Mouse (Mus musculus): ENCODE measurements around the gene 1190005I06Rik. TPM values are rescaled to one million over a fixed set of nuclear protein-coding genes. Genes with fewer than 3 reads are reported as not detected.

1190005I06Rik gene
- polyA plus RNA-seq, 1 experiment = 2.6 TPM

DNA sequence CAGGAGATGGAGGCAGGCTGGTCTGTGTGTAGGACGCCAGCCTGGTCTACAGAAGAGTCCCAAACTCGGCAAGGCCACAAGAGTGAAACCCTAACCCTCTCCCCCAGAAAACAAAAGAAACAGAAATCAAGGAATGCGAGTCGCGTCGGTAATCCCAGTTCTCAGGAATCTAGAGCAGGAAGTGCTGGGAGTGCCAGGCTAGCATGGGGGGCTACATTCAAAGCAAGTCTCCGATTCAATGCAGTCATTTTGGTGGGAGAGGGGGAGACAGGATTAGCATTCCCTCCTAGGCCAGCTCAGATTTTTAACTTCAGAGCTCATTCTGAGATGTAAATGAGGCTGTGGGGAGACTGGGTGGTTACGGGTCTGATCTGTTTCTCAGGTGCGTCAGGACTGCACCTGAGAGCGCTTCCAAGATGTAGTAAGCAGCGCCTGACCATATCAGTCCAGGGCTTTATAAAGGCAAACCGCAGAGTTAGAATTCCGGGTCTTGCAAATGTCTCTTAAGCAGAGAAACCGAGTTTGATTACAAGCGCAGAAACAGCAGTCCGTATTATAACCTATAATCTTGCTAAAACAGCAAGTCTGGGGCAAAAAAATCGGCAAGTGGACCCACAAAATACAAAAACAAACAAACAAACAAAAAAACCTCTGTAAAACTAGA lies 19.5 kb upstream of the 1190005I06Rik start:
- H3K79me2 ChIP-seq (ENCODE audit: control insufficient read depth, insufficient read depth) = peaks cover 98% of the 10 kb centered on the region
- H3K79me3 ChIP-seq (ENCODE audit: low read depth) = peaks cover 79% of the 10 kb centered on the region
- H3K36me3 ChIP-seq (ENCODE audit: control insufficient read depth, insufficient read depth) = peaks cover 45% of the 10 kb centered on the region
- peak overlapping the region; percentile 56 for H3ac ChIP-seq (ENCODE audit: control insufficient read depth, insufficient read length, low read depth)
- TF ChIP-seq MYOD1 (IDR thresholded peaks at IDR 0.05; ENCODE audit: control insufficient read depth, insufficient read length, low read depth) (no peak), FOSL1 (IDR thresholded peaks at IDR 0.05; ENCODE audit: insufficient read depth, low read length, poor library complexity, severe bottlenecking) (no peak), MYOG (IDR thresholded peaks at IDR 0.05; ENCODE audit: control insufficient read depth, extremely low read depth, insufficient read length) (no peak), MAX (IDR thresholded peaks at IDR 0.05) (no peak), CTCF (IDR thresholded peaks at IDR 0.05; ENCODE audit: control insufficient read depth, insufficient read depth, insufficient read length) (no peak), CEBPB (IDR thresholded peaks at IDR 0.05; ENCODE audit: low read depth) (no peak), USF1 (IDR thresholded peaks at IDR 0.05; ENCODE audit: low read depth) (no peak)
- peak overlapping the region; percentile 89 for H3K4me3 ChIP-seq (ENCODE audit: insufficient read depth, poor library complexity, severe bottlenecking)
- no peaks in the 10 kb centered on the region for H3K27me3 ChIP-seq (ENCODE audit: control insufficient read depth, insufficient read depth, insufficient read length)

- no peak for TF ChIP-seq CTCF (IDR thresholded peaks at IDR 0.05; ENCODE audit: control insufficient read depth, insufficient read depth, insufficient read length)
- no peak for TF ChIP-seq MYOG (IDR thresholded peaks at IDR 0.05; ENCODE audit: control insufficient read depth, extremely low read depth, insufficient read length)
- no peak for TF ChIP-seq USF1 (IDR thresholded peaks at IDR 0.05; ENCODE audit: low read depth)
- TF ChIP-seq FOSL1 (IDR thresholded peaks at IDR 0.05; ENCODE audit: insufficient read depth, low read length, poor library complexity, severe bottlenecking) = no peak
- no peak for TF ChIP-seq CEBPB (IDR thresholded peaks at IDR 0.05; ENCODE audit: low read depth)
- no peak for TF ChIP-seq MYOD1 (IDR thresholded peaks at IDR 0.05; ENCODE audit: control insufficient read depth, insufficient read length, low read depth)
- no peak for TF ChIP-seq MAX (IDR thresholded peaks at IDR 0.05)
- Histone ChIP-seq H3K4me3 (ENCODE audit: insufficient read depth, poor library complexity, severe bottlenecking) (no peak overlapping the region), H3K36me3 (ENCODE audit: control insufficient read depth, insufficient read depth) (peaks cover 35% of the 10 kb centered on the region), H3K79me2 (ENCODE audit: control insufficient read depth, insufficient read depth) (peaks cover 98% of the 10 kb centered on the region), H3ac (ENCODE audit: control insufficient read depth, insufficient read length, low read depth) (peak overlapping the region; percentile 24), H3K79me3 (ENCODE audit: low read depth) (peaks cover 82% of the 10 kb centered on the region), H3K27me3 (ENCODE audit: control insufficient read depth, insufficient read depth, insufficient read length) (no peaks in the 10 kb centered on the region)
Observed at GRCm38 (mm10) chr8:120665726-120666455, 18.5 kb upstream of the 1190005I06Rik start.

- peaks cover 98% of the 10 kb centered on the region for H3K79me2 ChIP-seq (ENCODE audit: control insufficient read depth, insufficient read depth)
- H3K79me3 ChIP-seq (ENCODE audit: low read depth) = peaks cover 81% of the 10 kb centered on the region
- H3K36me3 ChIP-seq (ENCODE audit: control insufficient read depth, insufficient read depth) = peaks cover 25% of the 10 kb centered on the region
- TF ChIP-seq MYOD1 (IDR thresholded peaks at IDR 0.05; ENCODE audit: control insufficient read depth, insufficient read length, low read depth) (no peak), CTCF (IDR thresholded peaks at IDR 0.05; ENCODE audit: control insufficient read depth, insufficient read depth, insufficient read length) (no peak), MAX (IDR thresholded peaks at IDR 0.05) (no peak), CEBPB (IDR thresholded peaks at IDR 0.05; ENCODE audit: low read depth) (no peak), MYOG (IDR thresholded peaks at IDR 0.05; ENCODE audit: control insufficient read depth, extremely low read depth, insufficient read length) (no peak), FOSL1 (IDR thresholded peaks at IDR 0.05; ENCODE audit: insufficient read depth, low read length, poor library complexity, severe bottlenecking) (no peak), USF1 (IDR thresholded peaks at IDR 0.05; ENCODE audit: low read depth) (no peak)
- H3ac ChIP-seq (ENCODE audit: control insufficient read depth, insufficient read length, low read depth) = no peak overlapping the region
- H3K4me3 ChIP-seq (ENCODE audit: insufficient read depth, poor library complexity, severe bottlenecking) = no peak overlapping the region
- no peaks in the 10 kb centered on the region for H3K27me3 ChIP-seq (ENCODE audit: control insufficient read depth, insufficient read depth, insufficient read length)
Observed at GRCm38 (mm10) chr8:120664566-120664965, 17.1 kb upstream of the 1190005I06Rik start.

GRCm38 (mm10) chr8:120657415-120657814 lies 10.0 kb upstream of the 1190005I06Rik start:
- no peak overlapping the region for H3K4me3 ChIP-seq (ENCODE audit: insufficient read depth, poor library complexity, severe bottlenecking)
- H3K27me3 ChIP-seq (ENCODE audit: control insufficient read depth, insufficient read depth, insufficient read length) = no peaks in the 10 kb centered on the region
- H3ac ChIP-seq (ENCODE audit: control insufficient read depth, insufficient read length, low read depth) = no peak overlapping the region
- H3K79me3 ChIP-seq (ENCODE audit: low read depth) = peaks cover 26% of the 10 kb centered on the region
- TF ChIP-seq MYOD1 (IDR thresholded peaks at IDR 0.05; ENCODE audit: control insufficient read depth, insufficient read length, low read depth) = no peak
- no peak for TF ChIP-seq CTCF (IDR thresholded peaks at IDR 0.05; ENCODE audit: control insufficient read depth, insufficient read depth, insufficient read length)
- TF ChIP-seq MAX (IDR thresholded peaks at IDR 0.05) = no peak
- no peak for TF ChIP-seq MYOG (IDR thresholded peaks at IDR 0.05; ENCODE audit: control insufficient read depth, extremely low read depth, insufficient read length)
- no peak for TF ChIP-seq FOSL1 (IDR thresholded peaks at IDR 0.05; ENCODE audit: insufficient read depth, low read length, poor library complexity, severe bottlenecking)
- TF ChIP-seq USF1 (IDR thresholded peaks at IDR 0.05; ENCODE audit: low read depth) = no peak
- TF ChIP-seq CEBPB (IDR thresholded peaks at IDR 0.05; ENCODE audit: low read depth) = no peak
- peaks cover 38% of the 10 kb centered on the region for H3K79me2 ChIP-seq (ENCODE audit: control insufficient read depth, insufficient read depth)
- peaks cover 33% of the 10 kb centered on the region for H3K36me3 ChIP-seq (ENCODE audit: control insufficient read depth, insufficient read depth)

DNA sequence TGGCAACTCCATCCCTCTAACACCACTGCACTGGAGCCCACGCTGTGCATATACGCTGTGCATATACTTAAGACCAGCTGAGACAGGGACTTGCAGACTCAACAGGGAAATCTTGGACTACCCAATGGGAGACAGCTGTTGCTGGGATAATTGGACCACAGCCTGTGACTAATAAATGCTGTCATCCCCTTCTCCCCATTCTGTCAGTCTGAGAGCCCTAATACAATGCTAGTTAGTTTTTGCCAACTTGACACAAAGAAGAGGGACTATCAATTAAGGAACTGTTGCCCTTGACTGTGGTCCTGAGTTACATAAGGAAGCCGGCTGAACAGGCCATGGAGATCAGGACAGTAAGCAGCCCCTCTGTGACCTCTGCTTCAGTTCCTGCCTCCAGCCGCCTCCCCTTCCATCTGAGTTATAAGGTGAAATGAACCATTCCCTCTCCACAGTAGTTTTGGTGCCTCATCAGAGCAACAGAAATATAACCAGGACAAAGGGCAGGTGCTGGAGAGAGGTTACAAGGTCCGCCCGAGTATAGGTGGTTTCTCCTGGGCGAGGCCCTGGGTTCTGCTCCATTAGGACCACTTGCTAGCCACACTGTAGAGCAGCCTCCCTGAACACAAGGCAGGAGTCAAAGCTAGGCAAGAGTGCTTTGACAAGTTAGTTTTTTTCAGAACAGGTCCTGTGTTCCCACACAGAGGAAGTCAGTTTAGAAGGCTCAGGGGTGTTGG lies 9.1 kb upstream of the 1190005I06Rik start:
- Histone ChIP-seq H3ac (ENCODE audit: control insufficient read depth, insufficient read length, low read depth) (no peak overlapping the region), H3K4me3 (ENCODE audit: insufficient read depth, poor library complexity, severe bottlenecking) (no peak overlapping the region), H3K79me2 (ENCODE audit: control insufficient read depth, insufficient read depth) (peaks cover 29% of the 10 kb centered on the region), H3K27me3 (ENCODE audit: control insufficient read depth, insufficient read depth, insufficient read length) (no peaks in the 10 kb centered on the region), H3K36me3 (ENCODE audit: control insufficient read depth, insufficient read depth) (peaks cover 33% of the 10 kb centered on the region), H3K79me3 (ENCODE audit: low read depth) (peaks cover 17% of the 10 kb centered on the region)
- no peak for TF ChIP-seq MAX (IDR thresholded peaks at IDR 0.05)
- TF ChIP-seq MYOD1 (IDR thresholded peaks at IDR 0.05; ENCODE audit: control insufficient read depth, insufficient read length, low read depth) = peak; percentile 33

Data from C2C12 (cell line).